Comparison of ENCODE assay signal across 8 mouse cellular contexts in genomic region chr3:96268051-96268775, GRCm38 (mm10). TPM values are rescaled to one million over a fixed set of nuclear protein-coding genes. Genes with fewer than 3 reads are reported as not detected.
DNase-seq lines count a peak whose midpoint lies in the region; ATAC-seq and TF ChIP-seq lines count a peak whose summit lies in the region.

TSS of gene Hist2h3b (plus strand) at chr3:96268654.

- 20% methylated on average over 28 of the region's 30 CpGs for whole genome bisulfite sequencing in hindbrain, postnatal 0 days

- H3K9ac ChIP-seq in hindbrain, postnatal 0 days (replicated peaks; ENCODE audit: low read length) = peak within 1 kb of the TSS; percentile 58

- peak within 1 kb of the TSS; percentile 89 for H3K27ac ChIP-seq in hindbrain, postnatal 0 days
- peak within 1 kb of the TSS; percentile 93 for H3K27ac ChIP-seq in left cerebral cortex, adult 2 months

- no peaks in the 10 kb centered on the region for H3K27me3 ChIP-seq in hindbrain, postnatal 0 days (ENCODE audit: insufficient read depth, low read length)

- peak; percentile 46 to 62 for DNase-seq in gastrocnemius, adult 8-10 months (ENCODE audit: low spot score in 2 of 2)
- DNase-seq in hindbrain, postnatal 0 days (ENCODE audit: low spot score) = peak; percentile 93
- peak; percentile 82 to 83 for DNase-seq in left cerebral cortex, adult 2 months (ENCODE audit: extremely low spot score in 1 of 2, low spot score in 2 of 2)
- peak; percentile 85 to 91 for DNase-seq in right cerebral cortex, postnatal 10 days (ENCODE audit: low spot score in 2 of 2)
- DNase-seq in urinary bladder, postnatal 14 days (ENCODE audit: low spot score) = peak; percentile 80

- intact Hi-C loops in left cerebral cortex, adult 2 months (cut with DNase I) = no loop called here

- H3K4me3 ChIP-seq in hindbrain, postnatal 0 days (ENCODE audit: low read length) = peak within 1 kb of the TSS; percentile 45
- H3K4me3 ChIP-seq in left cerebral cortex, adult 2 months = peak within 1 kb of the TSS; percentile 54

- H3K36me3 ChIP-seq in hindbrain, postnatal 0 days (ENCODE audit: insufficient read depth, low read length) = no peaks in the 10 kb centered on the region

- no peak for TF ChIP-seq CTCF in hindbrain, postnatal 0 days (IDR thresholded peaks at IDR 0.05; ENCODE audit: low read depth)
- no peak for TF ChIP-seq CTCF in left cerebral cortex, adult 2 months (IDR thresholded peaks at IDR 0.05)

- peaks cover 13% of the 10 kb centered on the region for H3K4me1 ChIP-seq in hindbrain, postnatal 0 days (ENCODE audit: insufficient read depth, low read length)

- ATAC-seq in activated CD4-positive, CD25-positive, alpha-beta regulatory T cell, adult 4 months = peak; percentile 33
- peak; percentile 31 for ATAC-seq in common myeloid progenitor, adult 5-6 weeks (replicated peaks; ENCODE audit: low read depth, poor library complexity, severe bottlenecking)
- ATAC-seq in hindbrain, postnatal 0 days = peak; percentile 77
- ATAC-seq in megakaryocyte, adult 5-6 weeks (ENCODE audit: poor library complexity, severe bottlenecking) = peak; percentile 50

- H3K4me2 ChIP-seq in hindbrain, postnatal 0 days (ENCODE audit: low read depth, low read length) = peak within 1 kb of the TSS; percentile 70

- no peaks in the 10 kb centered on the region for H3K9me3 ChIP-seq in hindbrain, postnatal 0 days (ENCODE audit: low read length)

RNA-seq across cellular contexts. Expression of gene Hist2h3b, which starts in this region (rescaled TPM):
- 10 to 100 TPM; 23.4 to 32.3 TPM for polyA plus RNA-seq in activated CD4-positive, CD25-positive, alpha-beta regulatory T cell, adult 4 months (2017; shearing (Covaris generic))
- 296 and 352 TPM in 2 replicates for total RNA-seq in common myeloid progenitor, adult 5-6 weeks (2017)
- 10 to 100 TPM; 19.4 to 22.9 (median 20.8) TPM for total RNA-seq in gastrocnemius, adult 8-10 months (2022)
- total RNA-seq in hindbrain, postnatal 0 days (2014; rRNA removed) = 1,585 and 2,263 TPM in 2 replicates
- polyA plus RNA-seq in hindbrain, postnatal 0 days (2015; fragmentation: Nextera tagmentation; extraction: Ambion mirVana) = 15.7 and 22.9 TPM in 2 replicates
- total RNA-seq in left cerebral cortex, adult 2 months (2021) = 10 to 100 TPM; 32.7 to 45.5 TPM
- 1,096 and 1,674 TPM in 2 replicates for total RNA-seq in megakaryocyte, adult 5-6 weeks (2015)
- 491 and 548 TPM in 2 replicates for total RNA-seq in megakaryocyte, adult 5-6 weeks (2017)

Comparison
In these comparisons a context has a peak if more than half of its experiments do, and no peak if none do; other contexts are left out.
1. Peak in every context shown above with its lines: DNase-seq, ATAC-seq, H3K4me3 ChIP-seq and H3K27ac ChIP-seq.